Mouse (Mus musculus): ENCODE results near the gene Dync1h1. TPM values are rescaled to one million over a fixed set of nuclear protein-coding genes. Genes with fewer than 3 reads are reported as not detected.

The Dync1h1 gene
- polyA plus RNA-seq, 1 experiment from 2014 or later: 70.8 TPM

Other genes with a start within 250 kb of the Dync1h1 start
- gene Ppp2r5c, start 154.3 kb upstream of the Dync1h1 start, polyA plus RNA-seq (2016; fragmentation: Nextera tagmentation; extraction: Ambion mirVana): 139 and 146 TPM in 2 replicates
- gene 1700001K19Rik, start 81.2 kb downstream of the Dync1h1 start, polyA plus RNA-seq (2016; fragmentation: Nextera tagmentation; extraction: Ambion mirVana): 0.34 TPM in 1 of 2 replicates, not detected in the other
- 893 and 1,134 TPM in 2 replicates for gene Hsp90aa1, start 101.3 kb downstream of the Dync1h1 start, polyA plus RNA-seq (2016; fragmentation: Nextera tagmentation; extraction: Ambion mirVana)
- 23.3 and 24.4 TPM in 2 replicates for gene Wdr20, start 136.5 kb downstream of the Dync1h1 start, polyA plus RNA-seq (2016; fragmentation: Nextera tagmentation; extraction: Ambion mirVana)
- gene Mok, start 239.5 kb downstream of the Dync1h1 start, polyA plus RNA-seq (2016; fragmentation: Nextera tagmentation; extraction: Ambion mirVana): 10.5 and 14.2 TPM in 2 replicates
- gene Zfp839, start 248.8 kb downstream of the Dync1h1 start, polyA plus RNA-seq (2016; fragmentation: Nextera tagmentation; extraction: Ambion mirVana): 4.2 and 5.1 TPM in 2 replicates

All from hindbrain, embryonic 10.5 days (tissue).